Mouse (Mus musculus): ENCODE results near the gene Olfr150. TPM values are rescaled to one million over a fixed set of nuclear protein-coding genes. Genes with fewer than 3 reads are reported as not detected.
"Not testable (repeated sequence)": the region's sequence is repeated elsewhere in the genome, so short reads cannot be mapped to it uniquely, and the experiment has no call there.

The Olfr150 gene
- not detected in 2 replicates for polyA plus RNA-seq (2015; fragmentation: Nextera tagmentation; extraction: Ambion mirVana)

DNA sequence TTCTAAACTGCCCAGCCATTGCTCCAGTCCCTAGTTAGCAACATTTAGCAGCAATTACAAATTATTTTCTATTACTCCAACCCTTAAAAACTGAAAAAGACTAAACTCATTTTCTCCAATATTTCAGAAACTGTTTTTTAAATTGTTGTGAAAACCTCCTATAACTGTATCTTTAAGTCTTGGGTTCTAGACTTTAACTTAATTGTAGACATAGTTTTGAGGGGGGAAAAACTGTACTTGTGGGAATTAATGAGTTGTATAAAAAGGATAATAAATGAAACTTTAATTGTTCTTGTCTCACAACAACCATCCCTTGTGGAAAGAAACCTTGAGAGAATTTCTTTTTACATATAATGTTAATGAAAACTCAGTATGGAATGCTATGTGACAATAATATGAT is at the start of gene Olfr150:
Gene Olfr150, plus strand, starts transcription at position 301 of the 400 bp plus-strand sequence.
- H3K36me3 ChIP-seq (ENCODE audit: control insufficient read depth, insufficient read depth), result no peaks in the 10 kb centered on the region
- no peak for ATAC-seq
- no peaks in the 10 kb centered on the region for H3K4me1 ChIP-seq (replicated peaks; ENCODE audit: control insufficient read depth, insufficient read depth, low read length)
- H3K27me3 ChIP-seq (replicated peaks; ENCODE audit: control insufficient read depth, insufficient read depth, low read length), result no peaks in the 10 kb centered on the region
- no peak within 1 kb of the TSS for H3K4me3 ChIP-seq (replicated peaks; ENCODE audit: low read length)
- no peak within 1 kb of the TSS for H3K27ac ChIP-seq (ENCODE audit: low read length)
- no peak within 1 kb of the TSS for H3K4me2 ChIP-seq (ENCODE audit: low read length)
- H3K9ac ChIP-seq (replicated peaks; ENCODE audit: low read depth, low read length), result no peak within 1 kb of the TSS
- no peaks in the 10 kb centered on the region for H3K9me3 ChIP-seq (ENCODE audit: control insufficient read depth, low read length)

DNA sequence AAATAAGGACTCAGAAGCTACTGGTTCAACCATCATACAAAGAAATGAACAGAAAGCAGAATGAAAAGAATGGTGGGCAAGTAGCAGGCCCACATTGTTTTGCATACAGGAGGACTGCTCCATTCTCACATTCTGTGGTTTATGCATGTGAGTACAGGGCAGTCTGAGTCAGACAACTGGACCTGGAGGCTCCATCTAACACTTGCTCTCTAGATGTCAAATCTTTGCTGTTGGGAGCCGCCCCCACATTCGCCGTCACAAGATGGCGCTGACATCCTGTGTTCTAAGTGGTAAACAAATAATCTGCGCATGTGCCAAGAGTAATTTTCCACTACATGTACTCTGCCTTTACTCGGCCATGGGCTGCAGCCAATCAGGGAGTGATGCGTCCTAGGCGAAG is 29.7 kb upstream of the Olfr150 start:
- H3K27me3 ChIP-seq (replicated peaks; ENCODE audit: control insufficient read depth, insufficient read depth, low read length), result not testable (repeated sequence)
- WGBS, result 78% methylated on average over 7 of the region's 8 CpGs

DNA sequence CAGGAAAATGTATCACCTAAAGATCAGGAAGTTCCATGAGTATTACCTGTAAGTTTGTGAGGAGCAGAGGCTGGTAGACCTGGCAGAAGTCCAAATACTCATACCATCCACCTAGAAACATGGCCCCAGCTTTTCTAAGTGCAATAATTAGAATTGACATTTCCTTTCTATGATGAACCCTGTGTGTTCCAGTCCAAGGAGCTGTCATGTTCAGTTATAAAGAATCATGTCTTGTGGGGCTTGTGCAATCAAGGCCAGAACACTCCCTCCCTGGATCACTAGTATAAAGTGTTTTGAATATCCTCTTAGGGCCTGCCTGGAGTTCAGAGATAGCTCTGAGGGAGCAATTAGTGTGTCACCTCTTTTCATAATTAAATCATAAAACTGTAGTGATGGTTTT is 23.8 kb upstream of the Olfr150 start, which contains the start of gene Olfr149:
Gene Olfr149, minus strand, starts transcription at position 101 of the 400 bp plus-strand sequence.
- Histone ChIP-seq H3K9me3 (ENCODE audit: control insufficient read depth, low read length) (no peaks in the 10 kb centered on the region), H3K27me3 (replicated peaks; ENCODE audit: control insufficient read depth, insufficient read depth, low read length) (no peaks in the 10 kb centered on the region), H3K4me3 (replicated peaks; ENCODE audit: low read length) (no peak within 1 kb of the TSS), H3K27ac (ENCODE audit: low read length) (no peak within 1 kb of the TSS), H3K4me1 (replicated peaks; ENCODE audit: control insufficient read depth, insufficient read depth, low read length) (no peaks in the 10 kb centered on the region), H3K36me3 (ENCODE audit: control insufficient read depth, insufficient read depth) (no peaks in the 10 kb centered on the region), H3K4me2 (ENCODE audit: low read length) (no peak within 1 kb of the TSS), H3K9ac (replicated peaks; ENCODE audit: low read depth, low read length) (no peak within 1 kb of the TSS)
- ATAC-seq, result no peak

More for the DNA sequence above, 29.7 kb upstream of the Olfr150 start:
- H3K9ac ChIP-seq (replicated peaks; ENCODE audit: low read depth, low read length); H3K27ac ChIP-seq (ENCODE audit: low read length); H3K4me3 ChIP-seq (replicated peaks; ENCODE audit: low read length); H3K4me1 ChIP-seq (replicated peaks; ENCODE audit: control insufficient read depth, insufficient read depth, low read length); ATAC-seq; H3K36me3 ChIP-seq (ENCODE audit: control insufficient read depth, insufficient read depth); H3K4me2 ChIP-seq (ENCODE audit: low read length); H3K9me3 ChIP-seq (ENCODE audit: control insufficient read depth, low read length): not testable (repeated sequence)

DNA sequence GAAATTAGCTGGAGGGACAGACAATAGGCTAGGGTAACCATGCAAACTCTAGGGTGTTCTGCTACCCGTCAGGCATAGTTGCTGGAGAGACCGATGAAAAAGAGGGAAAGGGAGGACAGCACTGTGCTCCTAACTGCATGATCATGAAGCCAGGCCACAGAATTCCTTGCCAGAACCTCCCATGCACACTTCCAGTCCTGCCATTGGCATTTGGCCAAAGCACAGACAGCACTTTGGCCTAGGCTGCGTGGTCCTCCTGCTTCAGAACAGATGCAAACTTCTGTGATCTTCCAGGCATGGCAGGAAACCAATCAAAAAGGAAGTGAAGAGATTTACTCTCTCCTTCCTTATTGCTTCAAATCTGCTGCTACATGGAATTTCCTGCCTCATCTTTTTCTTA is 21.8 kb upstream of the Olfr150 start:
- Histone ChIP-seq H3K4me2 (ENCODE audit: low read length) (no peak overlapping the region), H3K9ac (replicated peaks; ENCODE audit: low read depth, low read length) (no peak overlapping the region), H3K4me3 (replicated peaks; ENCODE audit: low read length) (no peak overlapping the region), H3K9me3 (ENCODE audit: control insufficient read depth, low read length) (no peaks in the 10 kb centered on the region), H3K36me3 (ENCODE audit: control insufficient read depth, insufficient read depth) (no peaks in the 10 kb centered on the region), H3K4me1 (replicated peaks; ENCODE audit: control insufficient read depth, insufficient read depth, low read length) (no peaks in the 10 kb centered on the region), H3K27me3 (replicated peaks; ENCODE audit: control insufficient read depth, insufficient read depth, low read length) (no peaks in the 10 kb centered on the region), H3K27ac (ENCODE audit: low read length) (no peak overlapping the region)
- WGBS, result 69% methylated on average over 3 of the region's 3 CpGs
- no peak for ATAC-seq

DNA sequence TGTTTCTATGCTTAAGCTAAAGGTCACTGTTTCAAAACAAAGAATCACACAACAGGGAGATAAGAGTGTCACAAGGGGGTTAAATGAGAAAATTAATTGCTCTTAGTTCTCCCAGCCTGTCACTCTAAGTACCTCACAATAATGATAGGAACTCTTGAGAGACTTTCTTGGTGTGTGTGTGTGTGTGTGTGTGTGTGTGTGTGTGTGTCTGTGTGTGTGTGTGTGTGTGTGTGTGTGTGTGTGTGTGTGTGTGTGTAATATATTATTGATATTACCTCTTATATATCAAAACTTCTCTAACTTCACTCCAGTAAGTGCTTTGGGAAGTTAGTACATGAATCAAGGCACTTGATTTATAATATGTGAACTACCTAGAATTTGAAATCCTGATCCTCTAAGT is 19.7 kb upstream of the Olfr150 start, which contains the start of gene Olfr965:
Gene Olfr965, plus strand, starts transcription at position 301 of the 400 bp plus-strand sequence.
- ATAC-seq, result no peak
- H3K27me3 ChIP-seq (replicated peaks; ENCODE audit: control insufficient read depth, insufficient read depth, low read length), result no peaks in the 10 kb centered on the region
- no peaks in the 10 kb centered on the region for H3K9me3 ChIP-seq (ENCODE audit: control insufficient read depth, low read length)
- no peak within 1 kb of the TSS for H3K4me2 ChIP-seq (ENCODE audit: low read length)
- H3K4me3 ChIP-seq (replicated peaks; ENCODE audit: low read length), result no peak within 1 kb of the TSS
- no peaks in the 10 kb centered on the region for H3K4me1 ChIP-seq (replicated peaks; ENCODE audit: control insufficient read depth, insufficient read depth, low read length)
- H3K9ac ChIP-seq (replicated peaks; ENCODE audit: low read depth, low read length), result no peak within 1 kb of the TSS
- no peak within 1 kb of the TSS for H3K27ac ChIP-seq (ENCODE audit: low read length)
- no peaks in the 10 kb centered on the region for H3K36me3 ChIP-seq (ENCODE audit: control insufficient read depth, insufficient read depth)

DNA sequence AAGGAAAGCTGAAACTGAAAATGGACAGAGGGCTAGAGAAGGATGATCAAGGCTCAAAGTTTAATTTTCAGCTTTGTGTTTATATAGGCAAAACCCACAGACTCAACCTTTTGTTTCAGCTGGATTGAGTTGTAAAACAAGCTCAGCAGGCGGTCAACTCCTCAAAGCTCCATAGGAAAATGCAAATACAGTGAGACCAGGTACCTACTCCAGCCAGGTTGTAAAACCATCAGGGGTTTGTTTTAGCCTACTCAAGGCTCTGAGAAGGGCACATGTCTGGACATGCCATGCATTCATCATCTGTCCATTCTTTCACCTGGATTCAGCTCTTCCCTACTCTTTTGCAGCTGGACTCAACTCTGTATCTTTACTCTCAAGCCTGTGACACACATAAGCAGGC is 10.0 kb downstream of the Olfr150 start:
- H3K9me3 ChIP-seq (ENCODE audit: control insufficient read depth, low read length), result no peaks in the 10 kb centered on the region
- H3K27me3 ChIP-seq (replicated peaks; ENCODE audit: control insufficient read depth, insufficient read depth, low read length), result no peaks in the 10 kb centered on the region
- 93% methylated on average over 1 of the region's 1 CpGs for WGBS
- no peaks in the 10 kb centered on the region for H3K36me3 ChIP-seq (ENCODE audit: control insufficient read depth, insufficient read depth)
- no peak for ATAC-seq
- H3K4me2 ChIP-seq (ENCODE audit: low read length), result no peak overlapping the region
- no peaks in the 10 kb centered on the region for H3K4me1 ChIP-seq (replicated peaks; ENCODE audit: control insufficient read depth, insufficient read depth, low read length)
- no peak overlapping the region for H3K27ac ChIP-seq (ENCODE audit: low read length)
- no peak overlapping the region for H3K9ac ChIP-seq (replicated peaks; ENCODE audit: low read depth, low read length)
- no peak overlapping the region for H3K4me3 ChIP-seq (replicated peaks; ENCODE audit: low read length)

DNA sequence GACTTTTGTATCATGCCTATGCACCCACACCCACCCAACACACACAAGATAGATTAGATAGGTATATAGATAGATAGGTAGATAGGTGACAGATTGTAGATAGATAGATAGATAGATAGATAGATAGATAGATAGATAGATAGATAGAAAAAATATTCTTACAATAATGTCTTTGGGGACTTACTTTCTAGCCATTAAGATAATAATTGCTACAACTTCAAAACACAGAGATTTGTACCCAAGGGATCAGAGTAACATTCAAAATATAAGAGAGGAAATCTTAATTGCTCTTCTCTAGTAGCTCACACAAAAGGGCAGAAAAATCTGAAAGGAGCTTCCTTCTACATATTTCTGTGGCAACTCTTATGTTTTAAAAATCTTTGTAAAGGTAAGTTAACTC is 15.2 kb downstream of the Olfr150 start, which contains the start of gene Olfr967:
Gene Olfr967, plus strand, starts transcription at position 301 of the 400 bp plus-strand sequence.
- Histone ChIP-seq H3K4me2 (ENCODE audit: low read length) (no peak within 1 kb of the TSS), H3K27ac (ENCODE audit: low read length) (no peak within 1 kb of the TSS), H3K4me3 (replicated peaks; ENCODE audit: low read length) (no peak within 1 kb of the TSS), H3K36me3 (ENCODE audit: control insufficient read depth, insufficient read depth) (no peaks in the 10 kb centered on the region), H3K9me3 (ENCODE audit: control insufficient read depth, low read length) (no peaks in the 10 kb centered on the region), H3K27me3 (replicated peaks; ENCODE audit: control insufficient read depth, insufficient read depth, low read length) (no peaks in the 10 kb centered on the region), H3K9ac (replicated peaks; ENCODE audit: low read depth, low read length) (no peak within 1 kb of the TSS), H3K4me1 (replicated peaks; ENCODE audit: control insufficient read depth, insufficient read depth, low read length) (no peaks in the 10 kb centered on the region)
- no peak for ATAC-seq

DNA sequence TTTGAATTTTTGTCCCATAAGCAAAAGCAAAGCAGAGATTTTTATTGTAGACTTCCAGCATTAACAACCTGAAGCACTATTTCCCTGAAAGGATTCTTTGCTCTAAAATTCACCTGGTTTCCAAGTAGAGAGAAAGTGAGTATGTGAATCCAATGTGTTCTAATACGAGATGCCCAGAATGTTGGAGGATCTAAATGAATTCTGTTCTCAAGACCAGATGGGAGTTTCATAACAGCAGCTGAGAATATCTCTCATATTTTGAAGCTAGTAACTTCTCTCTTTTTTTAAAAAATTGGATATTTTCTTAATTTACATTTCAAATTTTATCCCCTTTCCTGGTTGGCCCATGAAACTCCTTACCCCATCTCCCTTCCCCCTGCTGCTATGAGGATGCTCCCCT is 15.7 kb downstream of the Olfr150 start:
- Histone ChIP-seq H3K27ac (ENCODE audit: low read length) (no peak overlapping the region), H3K9me3 (ENCODE audit: control insufficient read depth, low read length) (no peaks in the 10 kb centered on the region), H3K36me3 (ENCODE audit: control insufficient read depth, insufficient read depth) (no peaks in the 10 kb centered on the region), H3K4me3 (replicated peaks; ENCODE audit: low read length) (no peak overlapping the region), H3K4me1 (replicated peaks; ENCODE audit: control insufficient read depth, insufficient read depth, low read length) (no peaks in the 10 kb centered on the region), H3K27me3 (replicated peaks; ENCODE audit: control insufficient read depth, insufficient read depth, low read length) (no peaks in the 10 kb centered on the region), H3K9ac (replicated peaks; ENCODE audit: low read depth, low read length) (no peak overlapping the region), H3K4me2 (ENCODE audit: low read length) (no peak overlapping the region)
- 77% methylated on average over 1 of the region's 1 CpGs for WGBS
- no peak for ATAC-seq

DNA sequence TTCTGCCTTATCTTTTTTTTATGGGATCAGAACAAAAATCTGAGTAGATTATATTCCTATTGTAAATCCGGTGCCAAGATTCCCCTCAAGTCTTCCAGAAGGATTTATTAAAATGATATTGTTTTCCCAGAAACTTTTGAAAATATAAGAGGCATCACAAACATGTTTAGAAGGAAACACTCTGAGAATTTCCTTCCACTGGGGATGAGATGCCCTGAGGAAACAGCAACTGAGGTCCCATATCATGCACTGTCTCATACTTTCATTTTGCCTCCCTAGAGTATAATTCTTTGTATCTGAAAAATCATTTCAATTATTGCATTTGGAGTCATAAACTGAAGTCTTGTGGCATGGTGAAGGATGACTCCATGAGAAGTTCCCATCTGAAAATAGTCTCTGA is 52.4 kb downstream of the Olfr150 start, which contains the start of gene Olfr968:
Gene Olfr968, minus strand, starts transcription at position 101 of the 400 bp plus-strand sequence.
- ATAC-seq, result no peak
- no peaks in the 10 kb centered on the region for H3K27me3 ChIP-seq (replicated peaks; ENCODE audit: control insufficient read depth, insufficient read depth, low read length)
- H3K4me2 ChIP-seq (ENCODE audit: low read length), result no peak within 1 kb of the TSS
- H3K9me3 ChIP-seq (ENCODE audit: control insufficient read depth, low read length), result no peaks in the 10 kb centered on the region
- no peak within 1 kb of the TSS for H3K9ac ChIP-seq (replicated peaks; ENCODE audit: low read depth, low read length)
- H3K4me3 ChIP-seq (replicated peaks; ENCODE audit: low read length), result no peak within 1 kb of the TSS
- no peaks in the 10 kb centered on the region for H3K4me1 ChIP-seq (replicated peaks; ENCODE audit: control insufficient read depth, insufficient read depth, low read length)
- 84% methylated on average over 1 of the region's 1 CpGs for WGBS
- H3K27ac ChIP-seq (ENCODE audit: low read length), result no peak within 1 kb of the TSS
- no peaks in the 10 kb centered on the region for H3K36me3 ChIP-seq (ENCODE audit: control insufficient read depth, insufficient read depth)

Measured in forebrain, embryonic 16.5 days (tissue).